ENCODE assay signal across 7 mouse cellular contexts in genomic region chr6:30302156-30302555, GRCm38 (mm10). TPM values are rescaled to one million over a fixed set of nuclear protein-coding genes. Genes with fewer than 3 reads are reported as not detected.
DNase-seq lines count a peak whose midpoint lies in the region; ATAC-seq and TF ChIP-seq lines count a peak whose summit lies in the region.

No protein-coding gene starts in this region.

- H3K4me3 ChIP-seq in lung, embryonic 15.5 days: peak overlapping the region; percentile 80
- peak overlapping the region; percentile 70 for H3K4me3 ChIP-seq in embryonic facial prominence, embryonic 15.5 days (replicated peaks)
- peak overlapping the region; percentile 92 for H3K4me3 ChIP-seq in limb, embryonic 10.5 days
- no peak overlapping the region for H3K4me3 ChIP-seq in olfactory bulb, adult 2 months (ENCODE audit: insufficient read depth, low read depth, low read length)

- no peak for ATAC-seq in lung, embryonic 15.5 days (ENCODE audit: borderline replicate concordance, extremely low read depth, low FRiP score, low TSS enrichment)
- ATAC-seq in embryonic facial prominence, embryonic 15.5 days (ENCODE audit: insufficient number of reproducible peaks, low FRiP score, low TSS enrichment, low read depth): no peak

- TF ChIP-seq POLR2A in olfactory bulb, adult 2 months (IDR thresholded peaks at IDR 0.05; ENCODE audit: insufficient read depth, low read depth, low read length): no peak

- peak overlapping the region; percentile 67 for H3K27ac ChIP-seq in lung, embryonic 15.5 days
- peak overlapping the region; percentile 85; the same call in 1 of the 2 replicates for H3K27ac ChIP-seq in embryonic facial prominence, embryonic 15.5 days (replicated peaks)
- peak overlapping the region; percentile 93 for H3K27ac ChIP-seq in limb, embryonic 10.5 days
- peak overlapping the region; percentile 26; the same call in 1 of the 2 replicates for H3K27ac ChIP-seq in olfactory bulb, adult 2 months (ENCODE audit: insufficient read depth, low read depth, low read length)

- peaks cover 38% of the 10 kb centered on the region for H3K4me1 ChIP-seq in lung, embryonic 15.5 days
- peaks cover 27% of the 10 kb centered on the region for H3K4me1 ChIP-seq in embryonic facial prominence, embryonic 15.5 days
- peaks cover 42% of the 10 kb centered on the region for H3K4me1 ChIP-seq in limb, embryonic 10.5 days
- 0 out of 2 replicates have a peak, but pooled peaks cover 2% of the 10 kb centered on the region for H3K4me1 ChIP-seq in olfactory bulb, adult 2 months (ENCODE audit: control insufficient read depth, insufficient read depth, low read length)

- peaks cover 9% of the 10 kb centered on the region; the same call in 1 of the 2 replicates for H3K36me3 ChIP-seq in lung, embryonic 15.5 days
- H3K36me3 ChIP-seq in embryonic facial prominence, embryonic 15.5 days: peaks cover 7% of the 10 kb centered on the region; the same call in 1 of the 2 replicates
- peaks cover 13% of the 10 kb centered on the region for H3K36me3 ChIP-seq in limb, embryonic 10.5 days

- H3K4me2 ChIP-seq in lung, embryonic 15.5 days: peak overlapping the region; percentile 85
- H3K4me2 ChIP-seq in embryonic facial prominence, embryonic 15.5 days (replicated peaks): peak overlapping the region; percentile 78

- DNase-seq in lung, postnatal 10 days: no peak
- no peak for DNase-seq in limb, embryonic 10.5 days (ENCODE audit: low spot score)
- no peak for DNase-seq in thymus, postnatal 4 days
- DNase-seq in frontal cortex, postnatal 25 days (ENCODE audit: low spot score in 2 of 2): no peak

- peak overlapping the region; percentile 29 for H3K9ac ChIP-seq in lung, embryonic 15.5 days
- H3K9ac ChIP-seq in embryonic facial prominence, embryonic 15.5 days: 0 out of 2 replicates have a peak overlapping the region, but pooled peaks have one; percentile 18

- 12% methylated on average over 4 of the region's 4 CpGs for WGBS in lung, embryonic 15.5 days
- 6% methylated on average over 4 of the region's 4 CpGs for WGBS in embryonic facial prominence, embryonic 15.5 days
- WGBS in limb, embryonic 10.5 days: 13% methylated on average over 4 of the region's 4 CpGs
- 2% methylated on average over 4 of the region's 4 CpGs for WGBS in olfactory bulb, adult 2 months

- H3K9me3 ChIP-seq in lung, embryonic 15.5 days: no peaks in the 10 kb centered on the region
- no peaks in the 10 kb centered on the region for H3K9me3 ChIP-seq in embryonic facial prominence, embryonic 15.5 days (replicated peaks)
- H3K9me3 ChIP-seq in limb, embryonic 10.5 days (replicated peaks): no peaks in the 10 kb centered on the region

- TF ChIP-seq CTCF in olfactory bulb, adult 2 months (IDR thresholded peaks at IDR 0.05; ENCODE audit: insufficient read depth, low read depth, low read length): no peak

- no peaks in the 10 kb centered on the region for H3K27me3 ChIP-seq in lung, embryonic 15.5 days
- no peaks in the 10 kb centered on the region for H3K27me3 ChIP-seq in embryonic facial prominence, embryonic 15.5 days
- H3K27me3 ChIP-seq in limb, embryonic 10.5 days (ENCODE audit: low read depth, poor library complexity, severe bottlenecking): no peaks in the 10 kb centered on the region

RNA-seq across cellular contexts. Expression of gene Ube2h, which starts 2.2 kb away (rescaled TPM):
- 39.7 and 40.1 TPM in 2 replicates for polyA plus RNA-seq in lung, embryonic 15.5 days (2015; fragmentation: Nextera tagmentation; extraction: Ambion mirVana)
- 46.6 and 46.9 TPM in 2 replicates for polyA plus RNA-seq in embryonic facial prominence, embryonic 15.5 days (2015; fragmentation: Nextera tagmentation; extraction: Ambion mirVana)
- 31.9 and 41.2 TPM in 2 replicates for polyA plus RNA-seq in limb, embryonic 10.5 days (2016; fragmentation: Nextera tagmentation; extraction: Ambion mirVana)
- polyA plus RNA-seq in olfactory bulb, adult 2 months (2012; ENCODE audit: insufficient read depth, insufficient read length, low replicate concordance, missing spikeins): 98.4 TPM in 1 of 2 replicates, not detected in the other

Comparison
In these comparisons a context has a peak if more than half of its experiments do, and no peak if none do; other contexts are left out.
1. H3K27ac ChIP-seq: peak in every context shown above with its lines; median percentile 93 in limb, embryonic 10.5 days; 85 in embryonic facial prominence, embryonic 15.5 days; 67 in lung, embryonic 15.5 days; 26 in olfactory bulb, adult 2 months.